Comparison of ENCODE assay signal across 19 mouse cellular contexts in genomic region chr8:13620226-13620920, GRCm38 (mm10). TPM values are rescaled to one million over a fixed set of nuclear protein-coding genes. Genes with fewer than 3 reads are reported as not detected.
DNase-seq lines count a peak whose midpoint lies in the region; ATAC-seq lines count a peak whose summit lies in the region.
"Had no signal": no experiment of that assay in that cellular context is flagged by ENCODE, and none has a peak within 500 bp of the region (broad histone marks: within the 10 kb centered on the region; RNA-seq: fewer than 3 reads in every experiment).

No protein-coding gene starts in this region.

- H3K4me1 ChIP-seq in heart, embryonic 11.5 days (ENCODE audit: control insufficient read depth, insufficient read depth, low read length) = peaks cover 23% of the 10 kb centered on the region

- no peak overlapping the region for H3K4me2 ChIP-seq in heart, embryonic 11.5 days
- H3K4me2 ChIP-seq: hindbrain, embryonic 14.5 days; limb, embryonic 12.5 days; midbrain, embryonic 11.5 days had no signal

- H3K27me3 ChIP-seq in heart, embryonic 11.5 days (ENCODE audit: control insufficient read depth, insufficient read depth, low read length) = no peaks in the 10 kb centered on the region
- H3K27me3 ChIP-seq: CH12.LX; limb, embryonic 12.5 days had no signal

- ATAC-seq in heart, embryonic 11.5 days (replicated peaks; ENCODE audit: insufficient number of reproducible peaks, low FRiP score, low TSS enrichment) = no peak

- no peaks in the 10 kb centered on the region for H3K36me3 ChIP-seq in heart, embryonic 11.5 days (ENCODE audit: control insufficient read depth, insufficient read depth, low read length)
- H3K36me3 ChIP-seq: forebrain, embryonic 10.5 days; limb, embryonic 12.5 days had no signal

- no peaks in the 10 kb centered on the region for H3K9me3 ChIP-seq in heart, embryonic 11.5 days (replicated peaks; ENCODE audit: control insufficient read depth, low read length)
- H3K9me3 ChIP-seq: forebrain, embryonic 10.5 days; limb, embryonic 12.5 days had no signal

- 90% methylated on average over 9 of the region's 9 CpGs for WGBS in heart, embryonic 11.5 days (ENCODE audit: insufficient replicate concordance)

- H3K27ac ChIP-seq in heart, embryonic 11.5 days (ENCODE audit: low read depth, low read length) = no peak overlapping the region
- H3K27ac ChIP-seq: forebrain, embryonic 10.5 days; hindbrain, embryonic 14.5 days; limb, embryonic 12.5 days had no signal

- H3K9ac ChIP-seq in heart, embryonic 11.5 days (ENCODE audit: low read depth, low read length) = no peak overlapping the region
- H3K9ac ChIP-seq: hindbrain, embryonic 14.5 days; limb, embryonic 12.5 days had no signal

- H3K4me3 ChIP-seq in heart, embryonic 11.5 days (ENCODE audit: low read depth, low read length) = no peak overlapping the region
- H3K4me3 ChIP-seq: forebrain, embryonic 10.5 days; limb, embryonic 12.5 days had no signal

- DNase-seq in heart, adult 18-20 months = peak; percentile 61 to 63
- DNase-seq in 3134 (ENCODE audit: extremely low read depth, insufficient read length, low spot score) = peak; percentile 70
- peak; percentile 40 for DNase-seq in Muller cell, postnatal 12 days (ENCODE audit: inconsistent ontology term)
- DNase-seq in lung, postnatal 25 days (ENCODE audit: low spot score) = peak; percentile 66
- DNase-seq in cerebellum, postnatal 36 days = no peak
- DNase-seq in right cerebral cortex, postnatal 4 days = no peak
- DNase-seq: cerebellum, postnatal 14 days; kidney, adult 11 months; kidney, postnatal 14 days had no signal

RNA-seq across cellular contexts. Expression of gene Rasa3, which starts 57.0 kb away (rescaled TPM):
- 10 to 100 TPM; 11.2 to 14.0 TPM for total RNA-seq in heart, adult 18-20 months (2021)
- polyA plus RNA-seq in heart, embryonic 11.5 days (2014; fragmentation: Nextera tagmentation; extraction: Ambion mirVana) = 26.3 and 36.3 TPM in 2 replicates

RNA-seq across cellular contexts. Expression of gene 1700029H14Rik, which starts 58.1 kb away (rescaled TPM):
- not detected for total RNA-seq in heart, adult 18-20 months (2021)
- not detected in 2 replicates for polyA plus RNA-seq in heart, embryonic 11.5 days (2014; fragmentation: Nextera tagmentation; extraction: Ambion mirVana)
- total RNA-seq: adrenal gland, postnatal 36 days; CH12.LX; layer of hippocampus, postnatal 25 days had no signal
- polyA plus RNA-seq: embryonic facial prominence, embryonic 11.5 days; forebrain, embryonic 10.5 days; heart, embryonic 14.5 days; hindbrain, embryonic 14.5 days; limb, embryonic 12.5 days; midbrain, embryonic 11.5 days had no signal

Comparison
In these comparisons a context has a peak if more than half of its experiments do, and no peak if none do; other contexts are left out.
1. DNase-seq: peak in heart, adult 18-20 months (2 of 2), 3134 (single experiment), Muller cell, postnatal 12 days (single experiment) and lung, postnatal 25 days (single experiment); none in cerebellum, postnatal 36 days (0 of 2) and right cerebral cortex, postnatal 4 days (single experiment).